Mouse (Mus musculus): ENCODE data around the gene Sox2.

Gene Sox2

DNA sequence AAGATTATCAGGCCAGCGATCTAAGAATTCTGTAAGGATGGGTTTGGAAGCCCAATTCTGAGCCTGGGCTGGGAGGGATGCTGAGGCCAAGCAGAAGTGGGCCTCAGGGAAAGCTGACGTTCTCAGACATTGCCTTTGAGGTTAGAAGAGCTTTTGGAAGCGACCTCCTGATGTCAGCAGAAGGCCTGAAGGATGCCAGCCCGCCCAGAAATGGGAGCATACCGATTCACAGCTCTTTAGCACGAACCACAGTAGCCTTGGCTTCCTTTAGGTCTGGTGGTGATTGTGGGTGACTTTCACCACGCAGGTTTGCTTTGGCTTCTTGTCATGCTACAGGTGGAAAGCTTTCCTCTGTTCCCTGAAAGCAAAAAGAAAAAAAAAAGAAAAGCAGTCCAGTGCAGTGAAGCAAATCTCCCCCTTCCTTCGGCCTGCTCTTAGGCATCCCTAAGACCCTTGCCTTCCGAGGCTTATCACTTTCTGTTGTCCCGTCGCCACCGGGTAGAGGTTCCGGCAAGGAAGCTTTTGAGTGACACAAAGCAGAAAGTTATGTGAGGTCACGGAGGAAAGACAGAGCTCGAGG lies 6.6 kb upstream of the Sox2 start:
- no peak for DNase-seq

DNA sequence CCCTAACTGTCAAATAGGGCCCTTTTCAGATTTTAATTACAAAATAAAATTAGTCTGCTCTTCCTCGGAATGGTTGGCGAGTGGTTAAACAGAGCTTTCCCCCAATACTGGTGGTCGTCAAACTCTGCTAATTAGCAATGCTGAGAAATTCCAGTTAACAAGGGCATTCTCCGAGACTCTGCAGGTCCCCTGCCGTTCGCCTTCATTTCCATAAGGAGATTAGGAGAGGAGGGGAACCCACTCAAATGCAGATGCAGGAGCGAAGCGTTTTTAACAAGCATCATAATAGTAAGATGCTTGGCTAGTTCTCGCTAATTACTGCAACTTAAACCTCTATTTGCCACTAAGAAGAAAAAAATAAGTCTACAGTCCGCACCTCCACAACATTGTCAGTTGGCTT lies 4.0 kb upstream of the Sox2 start:
- no peak for DNase-seq

GRCm38 (mm10) chr3:34647688-34648087 lies 2.5 kb upstream of the Sox2 start:
- no peak for DNase-seq

DNA sequence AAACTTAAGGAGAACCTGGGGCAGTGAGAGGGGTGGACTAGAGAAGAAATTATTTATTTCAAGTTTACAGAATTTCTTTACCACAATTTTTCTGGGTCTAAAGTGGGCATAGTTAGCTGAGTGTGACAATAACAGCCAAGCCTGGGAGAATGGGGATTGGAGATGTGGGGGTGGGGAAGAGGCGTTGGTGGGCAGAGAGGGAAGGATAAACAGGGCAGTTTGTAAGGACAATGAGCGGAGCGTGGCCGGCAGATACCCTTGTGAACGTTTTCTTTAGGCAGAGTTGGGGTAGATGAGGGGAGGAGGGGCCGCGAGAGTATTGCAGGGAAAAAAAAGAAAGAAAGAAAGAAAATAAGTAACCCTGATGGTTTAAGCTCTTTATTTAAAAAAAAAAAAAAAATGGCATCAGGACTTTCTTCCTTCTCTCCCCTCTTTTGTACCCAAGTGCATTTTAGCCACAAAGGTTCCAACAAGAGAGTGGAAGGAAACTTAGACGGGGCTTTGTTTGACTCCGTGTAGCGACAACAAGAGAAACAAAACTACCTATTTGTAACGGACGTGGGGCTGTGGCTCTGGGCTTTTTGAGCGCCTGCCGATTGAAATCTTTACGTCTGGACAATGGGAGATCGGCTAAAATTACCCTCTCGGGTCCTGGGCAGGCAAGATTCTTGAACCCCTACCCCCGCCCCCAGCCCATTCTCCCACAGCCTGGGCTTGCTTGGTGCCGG lies 1.9 kb upstream of the Sox2 start:
- no peak for DNase-seq

GRCm38 (mm10) chr3:34648833-34649719 lies 1.1 kb upstream of the Sox2 start:
- no peak for DNase-seq

DNA sequence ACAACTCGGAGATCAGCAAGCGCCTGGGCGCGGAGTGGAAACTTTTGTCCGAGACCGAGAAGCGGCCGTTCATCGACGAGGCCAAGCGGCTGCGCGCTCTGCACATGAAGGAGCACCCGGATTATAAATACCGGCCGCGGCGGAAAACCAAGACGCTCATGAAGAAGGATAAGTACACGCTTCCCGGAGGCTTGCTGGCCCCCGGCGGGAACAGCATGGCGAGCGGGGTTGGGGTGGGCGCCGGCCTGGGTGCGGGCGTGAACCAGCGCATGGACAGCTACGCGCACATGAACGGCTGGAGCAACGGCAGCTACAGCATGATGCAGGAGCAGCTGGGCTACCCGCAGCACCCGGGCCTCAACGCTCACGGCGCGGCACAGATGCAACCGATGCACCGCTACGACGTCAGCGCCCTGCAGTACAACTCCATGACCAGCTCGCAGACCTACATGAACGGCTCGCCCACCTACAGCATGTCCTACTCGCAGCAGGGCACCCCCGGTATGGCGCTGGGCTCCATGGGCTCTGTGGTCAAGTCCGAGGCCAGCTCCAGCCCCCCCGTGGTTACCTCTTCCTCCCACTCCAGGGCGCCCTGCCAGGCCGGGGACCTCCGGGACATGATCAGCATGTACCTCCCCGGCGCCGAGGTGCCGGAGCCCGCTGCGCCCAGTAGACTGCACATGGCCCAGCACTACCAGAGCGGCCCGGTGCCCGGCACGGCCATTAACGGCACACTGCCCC lies 586 bp downstream of the Sox2 start:
- DNase-seq: no peak

- DNase-seq: no peak
Observed at GRCm38 (mm10) chr3:34651486-34652170, 1.4 kb downstream of the Sox2 start.

DNA sequence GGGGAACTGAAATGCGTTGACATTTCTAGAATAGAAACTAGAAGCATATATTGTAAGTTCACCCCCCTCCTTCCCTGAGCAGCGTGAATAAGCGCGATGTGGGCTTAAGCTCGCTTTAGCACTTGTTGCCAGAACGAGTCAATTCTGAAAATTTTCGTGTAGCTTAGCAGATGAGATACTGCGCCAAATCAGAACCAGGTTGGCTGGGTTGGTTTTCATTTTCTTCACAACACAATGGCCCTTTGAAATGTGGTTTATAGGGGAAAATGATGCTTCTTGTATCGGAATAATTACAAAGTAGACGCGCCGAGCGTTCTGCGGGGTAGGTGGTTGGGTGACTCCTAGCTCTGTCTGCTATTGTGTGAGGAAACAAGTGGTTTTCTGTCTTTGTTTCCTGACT lies 2.4 kb downstream of the Sox2 start:
- DNase-seq: no peak

- DNase-seq: no peak
Observed at GRCm38 (mm10) chr3:34653235-34653976, 3.2 kb downstream of the Sox2 start.

GRCm38 (mm10) chr3:34653977-34654500 lies 3.8 kb downstream of the Sox2 start:
- no peak for DNase-seq

- DNase-seq: no peak
Observed at GRCm38 (mm10) chr3:34654781-34655180, 4.6 kb downstream of the Sox2 start.

- no peak for DNase-seq
Observed at GRCm38 (mm10) chr3:34655311-34656075, 5.3 kb downstream of the Sox2 start.

DNA sequence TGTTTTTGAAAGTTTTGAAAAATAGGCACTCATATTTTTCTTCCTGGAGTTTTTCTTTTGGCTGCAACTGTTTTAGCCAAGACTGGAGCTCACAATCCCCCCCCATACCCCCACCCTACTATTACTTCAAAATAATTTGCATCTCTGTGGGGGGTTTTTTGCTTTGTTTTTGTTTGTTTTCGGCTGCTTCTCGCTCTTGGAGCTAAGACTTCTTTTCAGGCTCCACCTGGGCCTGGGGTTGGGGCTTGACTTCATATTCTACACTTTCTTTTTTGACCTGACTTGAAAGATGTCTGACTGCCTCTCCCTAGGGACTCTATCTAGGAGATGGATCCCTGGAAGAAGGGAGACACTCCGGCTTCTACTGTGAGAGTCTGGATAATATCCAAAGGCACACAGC lies 5.9 kb downstream of the Sox2 start:
- DNase-seq: no peak

DNA sequence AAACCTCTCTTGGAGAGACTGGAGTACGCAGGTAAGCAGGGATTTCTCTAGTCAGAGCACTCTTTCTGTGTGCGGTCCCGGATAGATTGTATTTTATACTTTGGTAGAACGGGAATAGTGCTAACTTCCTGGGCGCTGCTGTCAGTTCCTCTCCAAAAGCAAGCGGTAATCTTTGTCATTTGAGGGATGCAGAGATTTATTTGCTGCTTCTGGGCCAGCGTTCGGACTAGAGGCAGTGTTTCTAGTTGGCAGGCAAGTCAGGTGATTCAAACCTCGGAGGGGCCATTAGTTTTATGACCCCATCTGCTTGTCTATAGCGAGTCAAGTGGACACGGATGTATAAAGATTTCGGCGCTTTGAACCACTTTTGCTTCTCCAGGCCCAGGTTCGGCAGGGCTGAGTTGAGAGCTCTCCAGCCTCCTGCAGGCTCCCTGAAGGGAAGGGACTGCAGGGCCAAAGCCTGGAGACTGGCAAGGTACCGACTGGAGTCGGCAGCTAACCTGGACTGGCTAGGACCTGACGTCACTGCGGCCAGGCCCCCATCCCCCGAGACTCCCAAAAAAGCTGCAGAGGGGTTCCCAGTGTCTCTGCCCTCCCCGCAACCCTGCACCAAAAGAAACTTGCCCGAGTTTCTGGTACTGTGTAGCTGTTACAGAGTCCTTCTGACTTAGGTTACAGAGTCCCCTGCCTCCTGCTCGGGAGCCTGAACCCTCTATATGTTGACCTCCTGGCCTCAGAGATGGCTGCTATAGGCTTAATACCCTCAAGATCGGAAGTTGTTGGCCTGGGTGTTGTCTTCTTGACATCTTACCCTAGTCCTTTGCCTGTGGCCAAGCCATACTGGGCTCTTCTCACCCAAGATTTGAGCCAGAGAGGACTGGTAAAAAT lies 6.9 kb downstream of the Sox2 start:
- DNase-seq: no peak

- no peak for DNase-seq
Observed at GRCm38 (mm10) chr3:34657701-34658090, 7.5 kb downstream of the Sox2 start.

DNA sequence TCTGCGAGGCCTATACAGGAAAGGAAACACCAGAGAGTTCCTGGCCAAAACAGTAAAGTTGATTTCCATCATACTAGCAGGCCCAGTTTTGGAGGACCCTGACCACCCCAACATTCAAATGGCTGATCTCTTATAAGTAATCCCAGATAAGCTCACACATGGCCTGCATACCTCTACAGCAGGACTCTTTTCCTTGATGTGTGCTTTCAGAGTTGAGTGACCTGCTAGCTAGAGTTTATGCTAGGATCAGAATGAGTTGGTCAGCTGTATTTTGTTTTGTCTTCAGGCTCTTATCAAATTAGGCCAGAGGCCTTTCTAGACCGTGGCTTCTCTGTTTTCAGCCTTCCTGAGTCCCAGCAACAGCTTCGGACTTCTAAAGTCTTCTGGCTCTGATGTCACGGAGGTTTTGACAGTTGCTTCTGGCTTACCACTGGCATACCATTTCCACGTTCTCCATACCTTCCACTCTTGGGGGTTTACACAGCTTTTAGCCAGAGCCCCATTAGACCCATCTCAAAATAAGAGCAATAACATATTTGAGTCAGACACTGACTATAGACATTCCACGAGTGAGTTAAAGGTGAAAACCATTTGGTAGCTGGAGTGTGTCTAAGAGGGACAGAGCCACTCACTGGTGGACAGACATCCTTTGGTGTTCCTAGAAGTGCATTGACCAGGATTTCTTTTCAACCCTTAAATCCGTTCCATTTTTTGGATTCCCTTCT lies 8.2 kb downstream of the Sox2 start:
- DNase-seq: no peak

- no peak for DNase-seq
Observed at GRCm38 (mm10) chr3:34658966-34659535, 8.8 kb downstream of the Sox2 start.

GRCm38 (mm10) chr3:34659861-34660260 lies 9.7 kb downstream of the Sox2 start:
- no peak for DNase-seq

Data from cerebellum, adult 9-11 months (tissue).